Mouse (Mus musculus) spleen, embryonic (tissue): ENCODE measurements around the gene Prl.
"Not testable (repeated sequence)": the region's sequence is repeated elsewhere in the genome, so short reads cannot be mapped to it uniquely, and the experiment has no call there.

ENCODE experiments used
- CTCF ChIA-PET: fragments of 350-600 bp; sonication (Branson Sonifier 250); formaldehyde crosslinking; loops from one replicate; lab custom pipeline; 2022; lab: Charles Lee

The Prl gene

GRCm38 (mm10) chr13:27057270-27057669, at the start of gene Prl:
Gene Prl, plus strand, starts transcription at chr13:27057570.
- CTCF ChIA-PET = no interaction called here

GRCm38 (mm10) chr13:27026614-27027013, 30.8 kb upstream of the Prl start:
- CTCF ChIA-PET = no interaction called here

GRCm38 (mm10) chr13:27027376-27027775, 30.0 kb upstream of the Prl start:
- CTCF ChIA-PET = no interaction called here

GRCm38 (mm10) chr13:27028501-27029240, 28.7 kb upstream of the Prl start:
- CTCF ChIA-PET = no interaction called here

GRCm38 (mm10) chr13:27031101-27031852, 26.1 kb upstream of the Prl start:
- CTCF ChIA-PET = no interaction called here

GRCm38 (mm10) chr13:27031853-27032240, 25.5 kb upstream of the Prl start:
- CTCF ChIA-PET = no interaction called here

- CTCF ChIA-PET = no interaction called here
These were observed 24.4 kb upstream of the Prl start for GRCm38 (mm10) chr13:27032998-27033397.

GRCm38 (mm10) chr13:27042185-27042584, 15.2 kb upstream of the Prl start:
- CTCF ChIA-PET = no interaction called here

- CTCF ChIA-PET = no interaction called here
These were observed 14.0 kb upstream of the Prl start for GRCm38 (mm10) chr13:27043326-27043725.

GRCm38 (mm10) chr13:27059177-27059576, 1.8 kb downstream of the Prl start:
- CTCF ChIA-PET = no interaction called here

GRCm38 (mm10) chr13:27093890-27094289, 36.5 kb downstream of the Prl start, which contains the start of gene Prl3d1:
Gene Prl3d1, plus strand, starts transcription at chr13:27094190.
- CTCF ChIA-PET = not testable (repeated sequence)
